Mouse (Mus musculus): ENCODE results near the gene Tyw1. TPM values are rescaled to one million over a fixed set of nuclear protein-coding genes. Genes with fewer than 3 reads are reported as not detected.
A peak's percentile ranks its signal among the peaks of the same experiment; 100 is the strongest.

Tyw1 gene
- polyA plus RNA-seq, 1 experiment from 2014 or later, result 13.8 TPM

DNA sequence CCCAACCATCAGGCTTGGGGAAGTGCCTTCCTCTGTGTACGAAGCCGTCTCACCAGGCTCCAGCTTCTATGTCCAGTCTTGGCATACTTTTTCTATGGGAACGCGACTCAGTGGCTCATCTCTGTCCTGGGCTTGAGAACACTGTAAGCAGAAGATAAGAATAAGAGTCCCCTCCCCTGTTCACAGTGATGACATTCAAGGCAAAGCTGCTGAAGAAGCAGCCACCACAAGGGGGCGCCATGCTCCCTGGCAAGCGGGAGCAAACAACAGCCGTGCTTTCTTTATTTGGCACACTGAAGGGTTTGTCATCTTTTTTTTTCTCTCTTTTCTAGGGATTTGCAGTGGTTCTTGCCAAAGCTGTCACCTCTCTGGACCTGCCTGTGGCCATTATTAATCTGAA, 11.2 kb downstream of the Tyw1 start:
- 81% methylated on average over 7 of the region's 7 CpGs for WGBS
- no peak for ATAC-seq (ENCODE audit: low FRiP score, low TSS enrichment)
- Histone ChIP-seq H3K36me3 (ENCODE audit: control insufficient read depth, insufficient read depth, low read length) (peaks cover 13% of the 10 kb centered on the region; the same call in 1 of the 2 replicates), H3K9me3 (ENCODE audit: control insufficient read depth, low read length) (no peaks in the 10 kb centered on the region), H3K9ac (ENCODE audit: low read length) (no peak overlapping the region), H3K27me3 (ENCODE audit: control insufficient read depth, insufficient read depth, low read length) (no peaks in the 10 kb centered on the region), H3K4me2 (replicated peaks; ENCODE audit: low read depth) (no peak overlapping the region), H3K4me3 (ENCODE audit: low read depth, low read length) (no peak overlapping the region), H3K4me1 (replicated peaks; ENCODE audit: control insufficient read depth, insufficient read depth) (no peaks in the 10 kb centered on the region), H3K27ac (replicated peaks) (no peak overlapping the region)
- TF ChIP-seq EP300 (optimal IDR thresholded peaks at IDR 0.05) (no peak), CTCF (IDR thresholded peaks at IDR 0.05; ENCODE audit: low read depth) (peak; percentile 61)
- DNase-seq (ENCODE audit: low spot score), result peak; percentile 44

GRCm38 (mm10) chr5:130267316-130267715, 11.9 kb downstream of the Tyw1 start:
- peaks cover 13% of the 10 kb centered on the region; the same call in 1 of the 2 replicates for H3K36me3 ChIP-seq (ENCODE audit: control insufficient read depth, insufficient read depth, low read length)
- H3K9me3 ChIP-seq (ENCODE audit: control insufficient read depth, low read length), result no peaks in the 10 kb centered on the region

GRCm38 (mm10) chr5:130268976-130269375, 13.6 kb downstream of the Tyw1 start:
- Histone ChIP-seq H3K4me1 (replicated peaks; ENCODE audit: control insufficient read depth, insufficient read depth) (no peaks in the 10 kb centered on the region), H3K9ac (ENCODE audit: low read length) (no peak overlapping the region), H3K4me2 (replicated peaks; ENCODE audit: low read depth) (no peak overlapping the region), H3K9me3 (ENCODE audit: control insufficient read depth, low read length) (no peaks in the 10 kb centered on the region), H3K27ac (replicated peaks) (no peak overlapping the region), H3K4me3 (ENCODE audit: low read depth, low read length) (no peak overlapping the region), H3K36me3 (ENCODE audit: control insufficient read depth, insufficient read depth, low read length) (peaks cover 13% of the 10 kb centered on the region; the same call in 1 of the 2 replicates), H3K27me3 (ENCODE audit: control insufficient read depth, insufficient read depth, low read length) (no peaks in the 10 kb centered on the region)
- ATAC-seq (ENCODE audit: low FRiP score, low TSS enrichment) (no peak), DNase-seq (ENCODE audit: low spot score) (no peak)
- TF ChIP-seq CTCF (IDR thresholded peaks at IDR 0.05; ENCODE audit: low read depth) (no peak), EP300 (optimal IDR thresholded peaks at IDR 0.05) (no peak)
- 70% methylated on average over 11 of the region's 11 CpGs for WGBS

More at GRCm38 (mm10) chr5:130267316-130267715, 11.9 kb downstream of the Tyw1 start:
- Histone ChIP-seq H3K4me3 (ENCODE audit: low read depth, low read length) (no peak overlapping the region), H3K4me1 (replicated peaks; ENCODE audit: control insufficient read depth, insufficient read depth) (no peaks in the 10 kb centered on the region), H3K9ac (ENCODE audit: low read length) (no peak overlapping the region), H3K27me3 (ENCODE audit: control insufficient read depth, insufficient read depth, low read length) (no peaks in the 10 kb centered on the region), H3K4me2 (replicated peaks; ENCODE audit: low read depth) (no peak overlapping the region), H3K27ac (replicated peaks) (no peak overlapping the region)
- WGBS, result 74% methylated on average over 1 of the region's 1 CpGs
- ATAC-seq (ENCODE audit: low FRiP score, low TSS enrichment), result no peak
- TF ChIP-seq EP300 (optimal IDR thresholded peaks at IDR 0.05) (no peak), CTCF (IDR thresholded peaks at IDR 0.05; ENCODE audit: low read depth) (peak; percentile 75)
- DNase-seq (ENCODE audit: low spot score), result peak; percentile 33

GRCm38 (mm10) chr5:130272344-130272743, 16.9 kb downstream of the Tyw1 start:
- 100% methylated on average over 1 of the region's 1 CpGs for WGBS
- H3K4me1 ChIP-seq (replicated peaks; ENCODE audit: control insufficient read depth, insufficient read depth), result no peaks in the 10 kb centered on the region
- DNase-seq (ENCODE audit: low spot score) (no peak), ATAC-seq (ENCODE audit: low FRiP score, low TSS enrichment) (no peak)
- no peaks in the 10 kb centered on the region for H3K9me3 ChIP-seq (ENCODE audit: control insufficient read depth, low read length)
- H3K9ac ChIP-seq (ENCODE audit: low read length), result no peak overlapping the region
- no peak overlapping the region for H3K4me3 ChIP-seq (ENCODE audit: low read depth, low read length)
- H3K27me3 ChIP-seq (ENCODE audit: control insufficient read depth, insufficient read depth, low read length), result no peaks in the 10 kb centered on the region
- H3K36me3 ChIP-seq (ENCODE audit: control insufficient read depth, insufficient read depth, low read length), result peaks cover 7% of the 10 kb centered on the region; the same call in 1 of the 2 replicates
- no peak overlapping the region for H3K27ac ChIP-seq (replicated peaks)
- H3K4me2 ChIP-seq (replicated peaks; ENCODE audit: low read depth), result no peak overlapping the region
- TF ChIP-seq EP300 (optimal IDR thresholded peaks at IDR 0.05), result no peak
- TF ChIP-seq CTCF (IDR thresholded peaks at IDR 0.05; ENCODE audit: low read depth), result peak; percentile 56

- Histone ChIP-seq H3K4me2 (replicated peaks; ENCODE audit: low read depth) (no peak overlapping the region), H3K9me3 (ENCODE audit: control insufficient read depth, low read length) (no peaks in the 10 kb centered on the region), H3K4me3 (ENCODE audit: low read depth, low read length) (no peak overlapping the region), H3K27ac (replicated peaks) (no peak overlapping the region), H3K36me3 (ENCODE audit: control insufficient read depth, insufficient read depth, low read length) (0 out of 2 replicates have a peak, but pooled peaks cover 3% of the 10 kb centered on the region), H3K4me1 (replicated peaks; ENCODE audit: control insufficient read depth, insufficient read depth) (no peaks in the 10 kb centered on the region), H3K27me3 (ENCODE audit: control insufficient read depth, insufficient read depth, low read length) (no peaks in the 10 kb centered on the region), H3K9ac (ENCODE audit: low read length) (no peak overlapping the region)
- DNase-seq (ENCODE audit: low spot score) (peak; percentile 33), ATAC-seq (ENCODE audit: low FRiP score, low TSS enrichment) (peak; percentile 83)
- TF ChIP-seq EP300 (optimal IDR thresholded peaks at IDR 0.05), result no peak
- WGBS, result 53% methylated on average over 6 of the region's 6 CpGs
These were observed 17.6 kb downstream of the Tyw1 start for GRCm38 (mm10) chr5:130273046-130273445.

GRCm38 (mm10) chr5:130275509-130275908, 20.1 kb downstream of the Tyw1 start:
- Histone ChIP-seq H3K4me3 (ENCODE audit: low read depth, low read length) (no peak overlapping the region), H3K4me1 (replicated peaks; ENCODE audit: control insufficient read depth, insufficient read depth) (no peaks in the 10 kb centered on the region), H3K27me3 (ENCODE audit: control insufficient read depth, insufficient read depth, low read length) (no peaks in the 10 kb centered on the region), H3K9ac (ENCODE audit: low read length) (no peak overlapping the region), H3K36me3 (ENCODE audit: control insufficient read depth, insufficient read depth, low read length) (0 out of 2 replicates have a peak, but pooled peaks cover 3% of the 10 kb centered on the region), H3K9me3 (ENCODE audit: control insufficient read depth, low read length) (no peaks in the 10 kb centered on the region), H3K4me2 (replicated peaks; ENCODE audit: low read depth) (no peak overlapping the region), H3K27ac (replicated peaks) (no peak overlapping the region)
- ATAC-seq (ENCODE audit: low FRiP score, low TSS enrichment) (no peak), DNase-seq (ENCODE audit: low spot score) (no peak)
- WGBS, result 48% methylated on average over 4 of the region's 4 CpGs
- TF ChIP-seq CTCF (IDR thresholded peaks at IDR 0.05; ENCODE audit: low read depth) (peak; percentile 84), EP300 (optimal IDR thresholded peaks at IDR 0.05) (no peak)

All from stomach, postnatal 0 days (tissue).